Mouse (Mus musculus): ENCODE results near the gene Col13a1. TPM values are rescaled to one million over a fixed set of nuclear protein-coding genes. Genes with fewer than 3 reads are reported as not detected.

The Col13a1 gene
- polyA plus RNA-seq, 1 experiment from 2014 or later = not detected

- WGBS (ENCODE audit: missing documents) = 70% methylated on average over 5 of the region's 5 CpGs
- H3K79me2 ChIP-seq (ENCODE audit: inconsistent target) = no peaks in the 10 kb centered on the region
- no peaks in the 10 kb centered on the region for H3K36me3 ChIP-seq (ENCODE audit: inconsistent target)
- no peak overlapping the region for H3K27ac ChIP-seq
- no peak overlapping the region for H3K4me3 ChIP-seq (ENCODE audit: inconsistent target)
Observed at GRCm38 (mm10) chr10:61811987-61812386, 166.9 kb downstream of the Col13a1 start.

- Histone ChIP-seq H3K79me2 (ENCODE audit: inconsistent target) (no peaks in the 10 kb centered on the region), H3K36me3 (ENCODE audit: inconsistent target) (no peaks in the 10 kb centered on the region), H3K27ac (no peak overlapping the region), H3K4me3 (ENCODE audit: inconsistent target) (no peak overlapping the region)
- WGBS (ENCODE audit: missing documents) = 95% methylated on average over 15 of the region's 15 CpGs
Observed at GRCm38 (mm10) chr10:61798133-61798576, 180.8 kb downstream of the Col13a1 start.

- Histone ChIP-seq H3K27ac (no peak overlapping the region), H3K4me3 (ENCODE audit: inconsistent target) (no peak overlapping the region), H3K36me3 (ENCODE audit: inconsistent target) (no peaks in the 10 kb centered on the region), H3K79me2 (ENCODE audit: inconsistent target) (no peaks in the 10 kb centered on the region)
- 56% methylated on average over 8 of the region's 8 CpGs for WGBS (ENCODE audit: missing documents)
Observed at GRCm38 (mm10) chr10:61795458-61795857, 183.4 kb downstream of the Col13a1 start.

- no peak overlapping the region for H3K4me3 ChIP-seq (ENCODE audit: inconsistent target)
- no peaks in the 10 kb centered on the region for H3K36me3 ChIP-seq (ENCODE audit: inconsistent target)
- 46% methylated on average over 10 of the region's 10 CpGs for WGBS (ENCODE audit: missing documents)
- H3K79me2 ChIP-seq (ENCODE audit: inconsistent target) = no peaks in the 10 kb centered on the region
- H3K27ac ChIP-seq = no peak overlapping the region
Observed at GRCm38 (mm10) chr10:61794971-61795370, 183.9 kb downstream of the Col13a1 start.

- Histone ChIP-seq H3K4me3 (ENCODE audit: inconsistent target) (no peak overlapping the region), H3K36me3 (ENCODE audit: inconsistent target) (no peaks in the 10 kb centered on the region), H3K79me2 (ENCODE audit: inconsistent target) (no peaks in the 10 kb centered on the region), H3K27ac (no peak overlapping the region)
- WGBS (ENCODE audit: missing documents) = 72% methylated on average over 8 of the region's 8 CpGs
Observed at GRCm38 (mm10) chr10:61793015-61793414, 185.9 kb downstream of the Col13a1 start.

GRCm38 (mm10) chr10:61788499-61788898 is 190.4 kb downstream of the Col13a1 start:
- WGBS (ENCODE audit: missing documents) = 88% methylated on average over 5 of the region's 5 CpGs

More at GRCm38 (mm10) chr10:61788499-61788898, 190.4 kb downstream of the Col13a1 start:
- no peaks in the 10 kb centered on the region for H3K36me3 ChIP-seq (ENCODE audit: inconsistent target)
- no peak overlapping the region for H3K4me3 ChIP-seq (ENCODE audit: inconsistent target)
- H3K27ac ChIP-seq = no peak overlapping the region
- H3K79me2 ChIP-seq (ENCODE audit: inconsistent target) = no peaks in the 10 kb centered on the region

Other genes with a start within 250 kb of the Col13a1 start
- 2.2 to 6.8 TPM (median 3.1 TPM) in 3 replicates for gene H2afy2, start 195.0 kb downstream of the Col13a1 start, polyA plus RNA-seq (2018)
- not detected in 3 replicates for gene Neurog3, start 154.0 kb upstream of the Col13a1 start, polyA plus RNA-seq (2018)
- not detected in 3 replicates for gene Fam241b, start 164.8 kb upstream of the Col13a1 start, polyA plus RNA-seq (2018)

Measured in macrophage (primary cell).